In genomic region chr10:80805322-80805721, GRCm38 (mm10) we compare ENCODE assay signal across 14 mouse cellular contexts. TPM values are rescaled to one million over a fixed set of nuclear protein-coding genes. Genes with fewer than 3 reads are reported as not detected.
A peak's percentile ranks its signal among the peaks of the same experiment; 100 is the strongest.
DNase-seq lines count a peak whose midpoint lies in the region; ATAC-seq and TF ChIP-seq lines count a peak whose summit lies in the region.
"Had no signal": no experiment of that assay in that cellular context is flagged by ENCODE, and none has a peak within 500 bp of the region (broad histone marks: within the 10 kb centered on the region; RNA-seq: fewer than 3 reads in every experiment).

No protein-coding gene starts in this region.

- intact Hi-C loops in gastrocnemius, adult 2 months (cut with DNase I), result loop anchor here (5.0 kb wide), 1 partner anchor 58 kb away; no protein-coding TSS in a partner anchor
- intact Hi-C loops in gastrocnemius, postnatal 36 days (cut with DNase I), result no loop called here

- 0 out of 2 replicates have a peak overlapping the region, but pooled peaks have one; percentile 29 for H3K9ac ChIP-seq in hindbrain, embryonic 13.5 days
- H3K9ac ChIP-seq in hindbrain, embryonic 11.5 days (ENCODE audit: low read depth, low read length), result no peak overlapping the region

- H3K4me1 ChIP-seq in hindbrain, embryonic 13.5 days (replicated peaks), result peaks cover 50% of the 10 kb centered on the region
- peaks cover 21% of the 10 kb centered on the region for H3K4me1 ChIP-seq in hindbrain, embryonic 11.5 days (replicated peaks; ENCODE audit: control insufficient read depth, insufficient read depth, low read length)
- H3K4me1 ChIP-seq in embryonic facial prominence, embryonic 10.5 days, result peaks cover 60% of the 10 kb centered on the region
- H3K4me1 ChIP-seq in limb, embryonic 10.5 days, result peaks cover 61% of the 10 kb centered on the region

- H3K27me3 ChIP-seq in hindbrain, embryonic 13.5 days, result peaks cover 44% of the 10 kb centered on the region
- H3K27me3 ChIP-seq in hindbrain, embryonic 11.5 days (ENCODE audit: control insufficient read depth, insufficient read depth, low read length), result peaks cover 22% of the 10 kb centered on the region
- peaks cover 53% of the 10 kb centered on the region for H3K27me3 ChIP-seq in embryonic facial prominence, embryonic 10.5 days (replicated peaks; ENCODE audit: low read depth, poor library complexity, severe bottlenecking)
- H3K27me3 ChIP-seq in limb, embryonic 10.5 days (ENCODE audit: low read depth, poor library complexity, severe bottlenecking), result peaks cover 45% of the 10 kb centered on the region
- H3K27me3 ChIP-seq: Patski had no signal

- DNase-seq in gastrocnemius, adult 2 months, result peak; percentile 20
- no peak for DNase-seq in gastrocnemius, postnatal 36 days
- DNase-seq in hindbrain, embryonic 11.5 days (ENCODE audit: low spot score), result no peak
- DNase-seq in embryonic facial prominence, embryonic 10.5 days (ENCODE audit: low spot score), result no peak
- DNase-seq in limb, embryonic 10.5 days (ENCODE audit: low spot score), result no peak
- no peak for DNase-seq in ovary, adult 18-20 months (ENCODE audit: low spot score)

- no peak for ATAC-seq in hindbrain, embryonic 13.5 days (ENCODE audit: low FRiP score)
- no peak for ATAC-seq in hindbrain, embryonic 11.5 days (ENCODE audit: low FRiP score)

- peaks cover 46% of the 10 kb centered on the region for H3K36me3 ChIP-seq in hindbrain, embryonic 13.5 days
- H3K36me3 ChIP-seq in hindbrain, embryonic 11.5 days (ENCODE audit: control insufficient read depth, insufficient read depth, low read length), result peaks cover 14% of the 10 kb centered on the region
- H3K36me3 ChIP-seq in embryonic facial prominence, embryonic 10.5 days (replicated peaks), result peaks cover 66% of the 10 kb centered on the region
- H3K36me3 ChIP-seq in limb, embryonic 10.5 days, result peaks cover 66% of the 10 kb centered on the region

- no peak overlapping the region for H3K27ac ChIP-seq in gastrocnemius, adult 2 months
- no peak overlapping the region for H3K27ac ChIP-seq in hindbrain, embryonic 13.5 days
- H3K27ac ChIP-seq in hindbrain, embryonic 11.5 days (ENCODE audit: low read depth, low read length), result no peak overlapping the region
- H3K27ac ChIP-seq in embryonic facial prominence, embryonic 10.5 days (replicated peaks), result no peak overlapping the region
- H3K27ac ChIP-seq in limb, embryonic 10.5 days, result no peak overlapping the region
- H3K27ac ChIP-seq: hindbrain, postnatal 0 days; left cerebral cortex, adult 2 months; neural tube, embryonic 15.5 days had no signal

- WGBS in hindbrain, embryonic 13.5 days, result 85% methylated on average over 5 of the region's 5 CpGs
- WGBS in hindbrain, embryonic 11.5 days, result 85% methylated on average over 5 of the region's 5 CpGs
- 82% methylated on average over 5 of the region's 5 CpGs for WGBS in embryonic facial prominence, embryonic 10.5 days
- 84% methylated on average over 5 of the region's 5 CpGs for WGBS in limb, embryonic 10.5 days

- TF ChIP-seq CTCF in gastrocnemius, adult 2 months (IDR thresholded peaks at IDR 0.05), result no peak

- H3K9me3 ChIP-seq in hindbrain, embryonic 13.5 days, result no peaks in the 10 kb centered on the region
- H3K9me3 ChIP-seq in hindbrain, embryonic 11.5 days (ENCODE audit: control insufficient read depth, low read length), result no peaks in the 10 kb centered on the region
- no peaks in the 10 kb centered on the region for H3K9me3 ChIP-seq in embryonic facial prominence, embryonic 10.5 days
- no peaks in the 10 kb centered on the region for H3K9me3 ChIP-seq in limb, embryonic 10.5 days (replicated peaks)
- H3K9me3 ChIP-seq: neural tube, embryonic 15.5 days had no signal

- no peak overlapping the region for H3K4me2 ChIP-seq in hindbrain, embryonic 13.5 days
- H3K4me2 ChIP-seq in hindbrain, embryonic 11.5 days (replicated peaks; ENCODE audit: low read depth, low read length), result no peak overlapping the region

- H3K4me3 ChIP-seq in gastrocnemius, adult 2 months, result no peak overlapping the region
- H3K4me3 ChIP-seq in hindbrain, embryonic 13.5 days, result no peak overlapping the region
- no peak overlapping the region for H3K4me3 ChIP-seq in hindbrain, embryonic 11.5 days (ENCODE audit: low read depth, low read length)
- 0 out of 2 replicates have a peak overlapping the region, but pooled peaks have one; percentile 68 for H3K4me3 ChIP-seq in embryonic facial prominence, embryonic 10.5 days
- H3K4me3 ChIP-seq in limb, embryonic 10.5 days, result 0 out of 2 replicates have a peak overlapping the region, but pooled peaks have one; percentile 3
- H3K4me3 ChIP-seq: erythroblast, embryonic 14.5 days; left cerebral cortex, adult 2 months; neural tube, embryonic 15.5 days had no signal

RNA-seq across cellular contexts. Expression of gene Amh, which starts 0.3 kb away (rescaled TPM):
- total RNA-seq in gastrocnemius, adult 2 months (2021), result under 1 TPM; 0.38 to 0.98 TPM
- total RNA-seq in gastrocnemius, postnatal 36 days (2021), result under 1 TPM; 0.25 to 0.41 TPM
- polyA plus RNA-seq in hindbrain, embryonic 13.5 days (2015; fragmentation: Nextera tagmentation; extraction: Ambion mirVana), result 0.22 TPM in 1 of 2 replicates, not detected in the other
- not detected in 2 replicates for polyA plus RNA-seq in hindbrain, embryonic 11.5 days (2014; fragmentation: Nextera tagmentation; extraction: Ambion mirVana)
- 0.11 and 0.17 TPM in 2 replicates for polyA plus RNA-seq in embryonic facial prominence, embryonic 10.5 days (2016; fragmentation: Nextera tagmentation; extraction: Ambion mirVana)
- 0.09 TPM in 1 of 2 replicates, not detected in the other for polyA plus RNA-seq in limb, embryonic 10.5 days (2016; fragmentation: Nextera tagmentation; extraction: Ambion mirVana)
- polyA plus RNA-seq: activated CD4-positive, CD25-positive, alpha-beta regulatory T cell, adult 4 months; hindbrain, postnatal 0 days; limb, embryonic 11.5 days; neural tube, embryonic 15.5 days had no signal

RNA-seq across cellular contexts. Expression of gene Plekhj1, which starts 6.9 kb away (rescaled TPM):
- 10 to 100 TPM; 22.3 to 29.8 TPM for total RNA-seq in gastrocnemius, adult 2 months (2021)
- 10 to 100 TPM; 21.6 to 22.5 TPM for total RNA-seq in gastrocnemius, postnatal 36 days (2021)
- 128 and 132 TPM in 2 replicates for polyA plus RNA-seq in hindbrain, embryonic 13.5 days (2015; fragmentation: Nextera tagmentation; extraction: Ambion mirVana)
- polyA plus RNA-seq in hindbrain, embryonic 11.5 days (2014; fragmentation: Nextera tagmentation; extraction: Ambion mirVana), result 142 and 150 TPM in 2 replicates
- 181 and 184 TPM in 2 replicates for polyA plus RNA-seq in embryonic facial prominence, embryonic 10.5 days (2016; fragmentation: Nextera tagmentation; extraction: Ambion mirVana)
- 168 and 204 TPM in 2 replicates for polyA plus RNA-seq in limb, embryonic 10.5 days (2016; fragmentation: Nextera tagmentation; extraction: Ambion mirVana)

RNA-seq across cellular contexts. Expression of gene Sf3a2, which starts 7.3 kb away (rescaled TPM):
- total RNA-seq in gastrocnemius, adult 2 months (2021), result 10 to 100 TPM; 28.9 to 29.1 TPM
- total RNA-seq in gastrocnemius, postnatal 36 days (2021), result 10 to 100 TPM; 23.1 to 29.4 TPM
- 55.9 and 61.6 TPM in 2 replicates for polyA plus RNA-seq in hindbrain, embryonic 13.5 days (2015; fragmentation: Nextera tagmentation; extraction: Ambion mirVana)
- 83.4 and 84.4 TPM in 2 replicates for polyA plus RNA-seq in hindbrain, embryonic 11.5 days (2014; fragmentation: Nextera tagmentation; extraction: Ambion mirVana)
- polyA plus RNA-seq in embryonic facial prominence, embryonic 10.5 days (2016; fragmentation: Nextera tagmentation; extraction: Ambion mirVana), result 114 and 127 TPM in 2 replicates
- 113 and 121 TPM in 2 replicates for polyA plus RNA-seq in limb, embryonic 10.5 days (2016; fragmentation: Nextera tagmentation; extraction: Ambion mirVana)

RNA-seq across cellular contexts. Expression of gene Jsrp1, which starts 8.0 kb away (rescaled TPM):
- 100 to 1,000 TPM; 397 to 414 TPM for total RNA-seq in gastrocnemius, adult 2 months (2021)
- total RNA-seq in gastrocnemius, postnatal 36 days (2021), result 100 to 1,000 TPM; 387 to 405 TPM
- 0.56 and 0.95 TPM in 2 replicates for polyA plus RNA-seq in hindbrain, embryonic 13.5 days (2015; fragmentation: Nextera tagmentation; extraction: Ambion mirVana)
- 0.36 and 0.61 TPM in 2 replicates for polyA plus RNA-seq in hindbrain, embryonic 11.5 days (2014; fragmentation: Nextera tagmentation; extraction: Ambion mirVana)
- polyA plus RNA-seq in embryonic facial prominence, embryonic 10.5 days (2016; fragmentation: Nextera tagmentation; extraction: Ambion mirVana), result 0.26 and 0.52 TPM in 2 replicates
- polyA plus RNA-seq in limb, embryonic 10.5 days (2016; fragmentation: Nextera tagmentation; extraction: Ambion mirVana), result 0.74 and 0.80 TPM in 2 replicates
- total RNA-seq: hindbrain, postnatal 0 days had no signal
- polyA plus RNA-seq: activated CD4-positive, CD25-positive, alpha-beta regulatory T cell, adult 4 months; erythroblast, embryonic 14.5 days; Patski had no signal

RNA-seq across cellular contexts. Expression of gene Oaz1, which starts 21.1 kb away (rescaled TPM):
- 100 to 1,000 TPM; 579 to 691 TPM for total RNA-seq in gastrocnemius, adult 2 months (2021)
- total RNA-seq in gastrocnemius, postnatal 36 days (2021), result 100 to 1,000 TPM; 611 to 682 TPM
- 1,227 and 1,240 TPM in 2 replicates for polyA plus RNA-seq in hindbrain, embryonic 13.5 days (2015; fragmentation: Nextera tagmentation; extraction: Ambion mirVana)
- polyA plus RNA-seq in hindbrain, embryonic 11.5 days (2014; fragmentation: Nextera tagmentation; extraction: Ambion mirVana), result 1,755 and 1,772 TPM in 2 replicates
- 2,205 and 2,316 TPM in 2 replicates for polyA plus RNA-seq in embryonic facial prominence, embryonic 10.5 days (2016; fragmentation: Nextera tagmentation; extraction: Ambion mirVana)
- polyA plus RNA-seq in limb, embryonic 10.5 days (2016; fragmentation: Nextera tagmentation; extraction: Ambion mirVana), result 2,414 and 2,486 TPM in 2 replicates

Comparison
In these comparisons a context has a peak if more than half of its experiments do, and no peak if none do; other contexts are left out.
1. H3K4me3 ChIP-seq: peak in embryonic facial prominence, embryonic 10.5 days (single experiment) and limb, embryonic 10.5 days (single experiment); none in gastrocnemius, adult 2 months (single experiment), hindbrain, embryonic 13.5 days (single experiment) and hindbrain, embryonic 11.5 days (single experiment).